Mouse (Mus musculus): ENCODE measurements around the gene Ptbp1. TPM values are rescaled to one million over a fixed set of nuclear protein-coding genes. Genes with fewer than 3 reads are reported as not detected.

Gene Ptbp1
- polyA plus RNA-seq, 1 experiment from 2014 or later: 302 TPM

DNA sequence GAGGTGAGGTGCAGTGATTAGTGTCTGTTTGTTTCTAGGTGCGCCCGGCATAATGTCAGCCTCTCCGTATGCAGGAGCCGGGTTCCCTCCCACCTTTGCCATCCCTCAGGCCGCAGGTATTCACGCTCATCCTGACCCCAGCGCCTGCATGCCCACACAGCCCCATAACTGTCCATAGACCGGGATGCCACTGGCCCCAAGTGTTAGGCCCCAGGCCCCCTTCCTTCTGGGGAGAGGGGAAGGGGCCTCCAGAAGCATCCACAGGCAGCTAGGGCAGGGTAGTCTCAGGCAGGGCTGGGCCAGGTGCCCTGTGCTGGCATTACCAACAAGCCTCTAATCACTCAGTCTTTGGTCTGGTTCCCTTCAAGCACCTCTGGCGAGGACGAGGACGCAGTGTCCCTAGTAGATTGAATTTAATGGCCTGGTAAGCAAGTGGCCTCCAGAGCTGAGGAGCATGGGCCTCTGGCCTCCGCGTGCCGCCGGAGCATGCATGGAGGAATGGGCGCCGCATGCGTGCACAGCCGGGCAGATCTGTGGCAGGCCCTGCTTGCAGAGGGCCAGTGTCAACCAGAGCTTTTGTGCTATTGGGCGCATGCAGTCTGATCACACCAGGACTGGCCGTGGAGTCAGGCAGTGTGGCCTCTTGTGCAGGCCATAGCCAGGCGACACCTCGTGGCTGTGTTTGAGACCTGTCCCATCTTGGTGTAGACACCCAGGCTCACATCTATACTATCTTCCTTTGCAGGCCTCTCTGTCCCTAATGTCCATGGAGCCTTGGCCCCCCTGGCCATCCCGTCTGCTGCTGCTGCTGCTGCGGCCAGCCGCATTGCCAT is 6.1 kb downstream of the Ptbp1 start:
- Histone ChIP-seq H3K27me3 (replicated peaks; ENCODE audit: control insufficient read depth, insufficient read depth, low read length) (no peaks in the 10 kb centered on the region), H3K9ac (ENCODE audit: low read depth, low read length) (peak overlapping the region; percentile 2; the same call in 1 of the 2 replicates), H3K4me3 (ENCODE audit: low read length) (no peak overlapping the region), H3K4me2 (ENCODE audit: low read depth, low read length) (no peak overlapping the region), H3K4me1 (ENCODE audit: control insufficient read depth, insufficient read depth, low read length) (peaks cover 47% of the 10 kb centered on the region), H3K27ac (ENCODE audit: low read length) (no peak overlapping the region), H3K9me3 (ENCODE audit: control insufficient read depth, low read length) (no peaks in the 10 kb centered on the region), H3K36me3 (ENCODE audit: control insufficient read depth, insufficient read depth, low read length) (peaks cover 48% of the 10 kb centered on the region)
- 89% methylated on average over 26 of the region's 26 CpGs for WGBS
- no peak for ATAC-seq

DNA sequence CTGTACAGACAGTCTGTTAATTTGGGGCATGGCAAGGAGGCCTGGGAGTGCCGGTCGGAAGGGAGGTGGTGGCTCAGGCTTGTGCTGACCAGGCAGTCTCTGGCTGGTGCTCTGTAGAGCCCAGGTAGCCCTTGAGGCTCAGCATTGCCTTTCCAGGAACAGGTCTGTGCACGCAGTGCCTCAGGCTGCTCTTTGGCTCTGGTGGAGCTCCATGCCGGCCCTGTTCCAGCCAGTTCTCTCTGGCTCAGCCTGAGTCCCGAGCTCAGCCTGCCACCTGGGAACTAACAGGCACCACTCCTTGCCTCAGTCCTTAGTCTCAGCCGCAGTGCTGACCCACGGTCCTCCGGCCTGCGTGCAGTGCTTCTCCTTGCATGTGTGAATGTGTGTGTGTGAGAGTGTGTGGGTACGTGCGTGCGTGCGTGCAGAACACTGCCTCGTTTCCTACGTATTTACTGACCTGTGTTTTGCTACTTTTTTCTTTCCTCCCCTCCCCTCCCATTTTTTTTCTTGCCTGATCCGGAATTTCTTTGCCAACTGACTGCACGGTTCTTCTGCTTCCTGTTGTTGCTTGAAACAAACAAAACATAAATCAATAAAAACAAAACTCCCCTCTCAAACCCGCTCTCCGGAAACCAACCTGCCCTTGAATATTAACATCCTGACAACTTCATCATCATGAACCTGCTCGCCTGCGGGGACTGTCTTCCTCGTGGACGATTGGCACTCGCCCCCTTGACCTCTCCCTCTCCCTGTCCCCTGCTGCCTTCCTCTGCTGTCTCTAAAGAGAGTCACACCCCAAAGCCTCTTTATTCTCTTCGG is 7.2 kb downstream of the Ptbp1 start:
- H3K4me1 ChIP-seq (ENCODE audit: control insufficient read depth, insufficient read depth, low read length): peaks cover 46% of the 10 kb centered on the region
- no peak overlapping the region for H3K4me2 ChIP-seq (ENCODE audit: low read depth, low read length)
- no peak for ATAC-seq
- H3K9ac ChIP-seq (ENCODE audit: low read depth, low read length): peak overlapping the region; percentile 2
- no peaks in the 10 kb centered on the region for H3K27me3 ChIP-seq (replicated peaks; ENCODE audit: control insufficient read depth, insufficient read depth, low read length)
- H3K9me3 ChIP-seq (ENCODE audit: control insufficient read depth, low read length): no peaks in the 10 kb centered on the region
- WGBS: 64% methylated on average over 25 of the region's 25 CpGs
- peaks cover 47% of the 10 kb centered on the region for H3K36me3 ChIP-seq (ENCODE audit: control insufficient read depth, insufficient read depth, low read length)
- peak overlapping the region; percentile 2; the same call in 1 of the 2 replicates for H3K27ac ChIP-seq (ENCODE audit: low read length)
- H3K4me3 ChIP-seq (ENCODE audit: low read length): no peak overlapping the region

DNA sequence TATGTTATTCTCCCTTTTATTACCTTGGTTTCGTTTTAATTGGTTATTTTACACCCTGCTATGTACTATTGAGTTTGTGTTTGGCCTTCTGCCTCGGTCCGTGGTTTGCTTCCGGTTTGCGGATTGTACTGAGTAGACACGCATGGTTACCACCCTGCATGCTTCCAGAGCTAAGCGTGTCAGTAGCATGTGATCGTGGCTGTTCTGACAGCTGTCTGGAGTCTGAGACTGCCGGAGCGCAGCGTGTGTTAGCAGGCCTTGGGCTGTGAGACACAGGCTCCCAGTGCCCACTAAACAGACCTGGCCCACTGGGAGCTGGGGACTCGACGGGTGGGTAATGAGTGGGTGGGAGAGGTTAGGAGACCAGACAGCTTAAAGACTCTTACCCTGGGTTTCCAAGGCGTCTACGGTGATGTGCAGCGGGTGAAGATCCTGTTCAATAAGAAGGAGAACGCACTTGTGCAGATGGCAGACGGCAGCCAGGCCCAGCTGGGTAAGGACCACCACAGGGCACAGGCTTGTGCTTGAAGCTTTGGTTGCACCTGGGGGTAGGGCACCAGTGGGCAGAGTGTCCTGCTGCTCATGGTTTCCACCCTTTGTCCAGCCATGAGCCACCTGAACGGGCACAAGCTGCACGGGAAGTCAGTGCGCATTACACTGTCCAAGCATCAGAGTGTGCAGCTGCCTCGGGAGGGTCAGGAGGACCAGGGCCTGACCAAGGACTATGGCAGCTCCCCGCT is 8.0 kb downstream of the Ptbp1 start:
- Histone ChIP-seq H3K27ac (ENCODE audit: low read length) (no peak overlapping the region), H3K4me1 (ENCODE audit: control insufficient read depth, insufficient read depth, low read length) (peaks cover 38% of the 10 kb centered on the region), H3K9me3 (ENCODE audit: control insufficient read depth, low read length) (no peaks in the 10 kb centered on the region), H3K4me3 (ENCODE audit: low read length) (no peak overlapping the region), H3K9ac (ENCODE audit: low read depth, low read length) (no peak overlapping the region), H3K36me3 (ENCODE audit: control insufficient read depth, insufficient read depth, low read length) (peaks cover 43% of the 10 kb centered on the region), H3K4me2 (ENCODE audit: low read depth, low read length) (no peak overlapping the region), H3K27me3 (replicated peaks; ENCODE audit: control insufficient read depth, insufficient read depth, low read length) (no peaks in the 10 kb centered on the region)
- 85% methylated on average over 23 of the region's 23 CpGs for whole genome bisulfite sequencing
- ATAC-seq: no peak

DNA sequence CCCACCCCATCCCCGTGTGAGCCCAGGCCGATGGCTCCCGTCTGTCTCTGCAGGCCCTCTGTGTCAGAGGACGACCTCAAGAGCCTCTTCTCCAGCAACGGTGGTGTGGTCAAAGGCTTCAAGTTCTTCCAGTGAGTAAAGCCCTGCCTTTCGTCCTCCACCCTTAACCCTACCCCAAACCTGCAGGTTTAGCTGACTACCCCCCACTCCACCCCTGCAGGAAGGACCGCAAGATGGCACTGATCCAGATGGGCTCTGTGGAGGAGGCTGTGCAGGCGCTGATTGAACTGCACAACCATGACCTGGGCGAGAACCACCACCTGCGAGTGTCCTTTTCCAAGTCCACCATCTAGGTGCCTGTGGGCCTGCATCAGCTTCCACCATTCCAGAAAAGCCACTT is 8.7 kb downstream of the Ptbp1 start:
- H3K4me1 ChIP-seq (ENCODE audit: control insufficient read depth, insufficient read depth, low read length): peaks cover 31% of the 10 kb centered on the region
- no peaks in the 10 kb centered on the region for H3K9me3 ChIP-seq (ENCODE audit: control insufficient read depth, low read length)
- H3K9ac ChIP-seq (ENCODE audit: low read depth, low read length): no peak overlapping the region
- no peak overlapping the region for H3K27ac ChIP-seq (ENCODE audit: low read length)
- no peak for ATAC-seq
- H3K4me3 ChIP-seq (ENCODE audit: low read length): no peak overlapping the region
- no peak overlapping the region for H3K4me2 ChIP-seq (ENCODE audit: low read depth, low read length)
- H3K36me3 ChIP-seq (ENCODE audit: control insufficient read depth, insufficient read depth, low read length): peaks cover 41% of the 10 kb centered on the region
- WGBS: 65% methylated on average over 10 of the region's 10 CpGs
- H3K27me3 ChIP-seq (replicated peaks; ENCODE audit: control insufficient read depth, insufficient read depth, low read length): no peaks in the 10 kb centered on the region

DNA sequence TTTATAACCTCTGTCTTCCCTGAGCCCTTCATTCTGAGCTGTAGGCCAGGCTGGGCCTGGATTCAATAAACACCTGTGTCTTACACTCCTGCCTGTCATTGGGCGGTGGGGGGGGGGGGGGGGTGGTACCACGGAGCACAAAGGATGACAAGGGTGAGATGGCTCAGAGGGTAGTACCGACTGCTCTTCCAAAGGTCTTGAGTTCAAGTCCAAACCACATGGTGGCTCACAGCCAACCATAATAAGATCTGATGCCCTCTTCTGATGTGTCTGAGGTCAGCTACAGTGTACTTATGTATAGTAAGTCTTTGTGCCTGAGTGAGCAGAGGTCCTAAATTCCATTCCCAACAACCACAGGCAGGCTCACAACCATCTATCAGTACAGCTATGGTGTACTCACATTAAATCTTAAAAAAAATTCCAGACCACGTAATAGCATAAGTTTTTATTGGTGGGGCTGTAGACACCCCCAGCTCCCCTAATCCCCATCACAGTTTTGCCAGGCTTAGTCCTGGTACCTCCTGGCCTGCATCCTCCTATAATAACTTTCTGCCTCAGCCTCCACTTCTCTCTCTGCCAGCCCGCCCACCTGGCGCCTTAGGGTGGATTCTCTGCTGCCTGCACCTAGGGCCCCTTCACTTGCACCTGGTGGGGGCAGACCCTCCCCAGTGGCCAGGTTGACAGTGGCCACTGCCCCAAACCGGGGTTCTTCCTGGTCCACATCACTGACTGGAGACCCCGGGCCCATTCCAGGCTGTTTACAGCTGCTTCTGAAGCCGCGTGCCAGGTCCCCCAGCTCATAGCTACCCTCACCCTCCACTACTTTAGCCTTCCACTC is 10.3 kb downstream of the Ptbp1 start:
- Histone ChIP-seq H3K4me2 (ENCODE audit: low read depth, low read length) (no peak overlapping the region), H3K27me3 (replicated peaks; ENCODE audit: control insufficient read depth, insufficient read depth, low read length) (no peaks in the 10 kb centered on the region), H3K4me3 (ENCODE audit: low read length) (no peak overlapping the region), H3K9me3 (ENCODE audit: control insufficient read depth, low read length) (no peaks in the 10 kb centered on the region), H3K36me3 (ENCODE audit: control insufficient read depth, insufficient read depth, low read length) (peaks cover 35% of the 10 kb centered on the region), H3K4me1 (ENCODE audit: control insufficient read depth, insufficient read depth, low read length) (peaks cover 15% of the 10 kb centered on the region), H3K27ac (ENCODE audit: low read length) (no peak overlapping the region), H3K9ac (ENCODE audit: low read depth, low read length) (no peak overlapping the region)
- ATAC-seq: peak; percentile 27
- WGBS: 57% methylated on average over 9 of the region's 10 CpGs

DNA sequence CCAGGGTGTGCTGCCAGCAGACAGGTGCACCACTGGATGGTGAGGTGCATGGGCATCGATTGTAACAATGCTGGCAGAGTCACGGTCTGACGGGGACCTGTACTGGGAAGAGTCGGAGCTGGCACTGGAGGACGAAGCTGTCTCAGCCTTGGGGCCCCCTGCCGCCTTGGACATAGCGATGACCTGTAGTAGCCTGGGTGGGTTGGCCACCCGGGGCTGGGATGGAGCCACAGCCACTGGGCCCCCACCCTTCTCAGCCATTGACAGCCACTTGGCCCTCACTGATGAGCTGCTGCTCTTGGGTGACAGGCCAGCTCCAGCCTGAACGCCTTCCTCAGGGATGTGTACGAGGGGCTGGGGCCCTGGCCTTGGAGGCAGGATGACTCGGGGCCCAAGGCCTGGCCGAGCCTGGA is 11.0 kb downstream of the Ptbp1 start:
- Histone ChIP-seq H3K36me3 (ENCODE audit: control insufficient read depth, insufficient read depth, low read length) (peaks cover 28% of the 10 kb centered on the region), H3K4me1 (ENCODE audit: control insufficient read depth, insufficient read depth, low read length) (peaks cover 9% of the 10 kb centered on the region), H3K4me3 (ENCODE audit: low read length) (no peak overlapping the region), H3K27ac (ENCODE audit: low read length) (no peak overlapping the region), H3K9ac (ENCODE audit: low read depth, low read length) (no peak overlapping the region), H3K27me3 (replicated peaks; ENCODE audit: control insufficient read depth, insufficient read depth, low read length) (no peaks in the 10 kb centered on the region), H3K4me2 (ENCODE audit: low read depth, low read length) (no peak overlapping the region), H3K9me3 (ENCODE audit: control insufficient read depth, low read length) (no peaks in the 10 kb centered on the region)
- peak; percentile 14; the same call in 1 of the 2 replicates for ATAC-seq
- WGBS: 60% methylated on average over 12 of the region's 12 CpGs

DNA sequence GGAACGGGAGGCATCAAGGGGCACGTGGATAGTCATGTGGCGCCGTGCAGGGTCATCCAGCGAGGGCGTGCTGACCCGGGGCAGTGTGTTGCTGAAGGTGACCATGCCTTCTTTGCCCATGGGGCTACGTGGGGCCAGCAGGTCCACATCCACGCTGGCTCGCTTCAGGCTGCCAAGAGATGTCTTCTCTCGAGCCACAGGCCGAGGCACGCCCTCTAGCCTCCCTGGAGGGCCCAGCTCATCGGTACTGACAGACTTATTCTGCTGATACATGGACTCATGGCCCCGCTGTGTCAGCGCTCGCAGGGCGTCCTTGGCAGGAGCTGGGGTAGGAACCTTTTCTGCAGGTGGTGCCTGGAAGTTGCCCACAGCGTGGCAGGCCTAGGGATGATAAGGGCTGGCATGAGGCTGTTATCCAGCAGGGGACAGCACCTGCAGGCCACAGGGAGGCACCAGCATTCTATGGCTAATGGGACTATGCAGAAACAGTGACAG is 11.6 kb downstream of the Ptbp1 start:
- Histone ChIP-seq H3K4me1 (ENCODE audit: control insufficient read depth, insufficient read depth, low read length) (peaks cover 3% of the 10 kb centered on the region), H3K36me3 (ENCODE audit: control insufficient read depth, insufficient read depth, low read length) (peaks cover 22% of the 10 kb centered on the region), H3K9ac (ENCODE audit: low read depth, low read length) (no peak overlapping the region), H3K27me3 (replicated peaks; ENCODE audit: control insufficient read depth, insufficient read depth, low read length) (no peaks in the 10 kb centered on the region), H3K9me3 (ENCODE audit: control insufficient read depth, low read length) (no peaks in the 10 kb centered on the region), H3K4me2 (ENCODE audit: low read depth, low read length) (no peak overlapping the region), H3K4me3 (ENCODE audit: low read length) (no peak overlapping the region), H3K27ac (ENCODE audit: low read length) (no peak overlapping the region)
- peak; percentile 14; the same call in 1 of the 2 replicates for ATAC-seq
- 64% methylated on average over 19 of the region's 19 CpGs for WGBS

DNA sequence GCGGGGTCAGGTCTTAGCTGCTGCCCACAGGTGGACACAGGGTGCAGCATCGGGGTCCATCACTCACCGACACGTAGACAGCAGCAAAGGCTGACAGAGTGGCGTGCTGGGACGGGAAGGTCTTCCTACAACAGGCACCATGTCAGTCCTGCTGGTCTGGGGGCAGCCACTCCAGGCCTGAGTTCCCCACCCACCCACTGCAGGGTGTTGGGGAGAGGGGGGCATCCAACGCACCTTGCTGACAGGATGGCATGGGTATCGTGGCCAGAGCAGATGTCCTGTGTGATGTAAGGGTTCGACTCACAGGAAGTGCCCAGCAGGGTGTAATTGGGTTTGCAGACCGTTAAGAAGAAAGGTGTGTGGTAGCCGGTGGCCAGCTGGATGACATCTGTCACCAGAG is 12.4 kb downstream of the Ptbp1 start:
- ATAC-seq: no peak
- no peaks in the 10 kb centered on the region for H3K4me1 ChIP-seq (ENCODE audit: control insufficient read depth, insufficient read depth, low read length)
- H3K4me3 ChIP-seq (ENCODE audit: low read length): no peak overlapping the region
- H3K9ac ChIP-seq (ENCODE audit: low read depth, low read length): no peak overlapping the region
- no peak overlapping the region for H3K27ac ChIP-seq (ENCODE audit: low read length)
- no peaks in the 10 kb centered on the region for H3K27me3 ChIP-seq (replicated peaks; ENCODE audit: control insufficient read depth, insufficient read depth, low read length)
- H3K4me2 ChIP-seq (ENCODE audit: low read depth, low read length): no peak overlapping the region
- H3K36me3 ChIP-seq (ENCODE audit: control insufficient read depth, insufficient read depth, low read length): peaks cover 15% of the 10 kb centered on the region
- no peaks in the 10 kb centered on the region for H3K9me3 ChIP-seq (ENCODE audit: control insufficient read depth, low read length)
- 81% methylated on average over 11 of the region's 11 CpGs for WGBS

Data from intestine, embryonic 16.5 days (tissue).